Mouse (Mus musculus): ENCODE measurements at regions not wholly inside any gene's neighbourhood (a gene's known extent, or its start where the extent isn't known, plus 50 kb on each side); places are given as distances from the start of the nearest gene placed in this dataset.

- TF ChIP-seq CTCF (conservative IDR thresholded peaks at IDR 0.05; ENCODE audit: insufficient read depth, insufficient read length, low read depth, low read length) (no peak), POLR2A (IDR thresholded peaks at IDR 0.05; ENCODE audit: low read depth, low read length) (no peak)
Measured at GRCm38 (mm10) chr1:165077313-165077712, 83.3 kb downstream of the Tbx19 start.

Data from kidney, adult 2 months (tissue).